Mouse (Mus musculus) left cerebral cortex, adult 9 months (tissue): ENCODE measurements around the gene Maip1.

Experiments
- DNase-seq, 2 experiments: peaks; one replicate each; pipeline ENCODE4 v3.0.0; 2022; ENCODE audit warnings: low spot score in 2 of 2

The Maip1 gene

DNA sequence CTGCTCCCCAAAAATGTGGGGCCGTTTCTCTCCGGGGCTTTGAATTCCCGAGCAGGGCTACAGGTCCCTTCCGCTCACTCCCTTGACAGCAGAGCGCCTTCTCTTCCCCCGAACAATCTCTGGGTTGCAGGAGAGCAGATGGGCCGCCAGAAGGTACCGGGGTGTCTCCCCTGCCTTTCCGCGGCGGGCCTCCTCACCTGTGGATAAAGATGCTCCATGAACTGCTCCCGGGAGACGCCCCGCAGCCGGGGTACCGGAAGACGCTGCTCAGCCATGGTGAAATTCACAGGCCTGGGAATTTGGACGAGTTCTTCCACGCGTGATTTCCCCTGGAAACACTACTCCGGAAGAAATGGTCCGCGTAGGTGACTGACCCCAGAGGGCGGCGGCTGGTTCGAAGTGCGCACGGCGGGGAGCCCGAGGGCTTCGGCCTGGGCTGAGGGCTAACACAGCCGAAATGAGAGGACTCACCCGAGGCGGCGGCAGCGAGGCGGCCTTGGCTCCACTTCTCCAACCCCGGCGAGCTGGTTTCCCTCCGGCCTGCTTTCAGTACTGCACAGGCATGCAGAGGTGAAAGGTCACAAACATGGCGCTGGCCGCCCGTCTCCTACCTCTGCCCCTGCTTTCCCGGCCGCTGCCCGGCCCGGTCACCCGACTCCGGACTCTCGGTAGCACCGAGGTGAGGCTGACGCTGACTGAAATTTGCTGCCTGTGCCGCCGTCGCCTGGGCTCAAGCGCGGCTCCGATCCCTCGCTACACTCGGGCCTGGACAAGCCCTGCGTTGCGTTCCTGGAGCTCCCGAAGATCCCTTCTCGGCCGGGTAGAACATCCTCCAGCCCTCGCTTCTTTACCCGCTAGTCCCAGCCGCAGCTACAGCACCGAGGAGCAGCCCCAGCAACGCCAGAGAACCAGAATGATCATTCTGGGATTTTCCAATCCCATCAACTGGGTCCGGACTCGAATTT lies at the start of gene Maip1, which contains the start of gene Tyw5:
Maip1 (plus strand) TSS at position 142 of the 965 bp plus-strand sequence.
Tyw5 (minus strand) TSS at position 915 of the 965 bp plus-strand sequence.
- DNase-seq: peak; percentile 62 to 78

DNA sequence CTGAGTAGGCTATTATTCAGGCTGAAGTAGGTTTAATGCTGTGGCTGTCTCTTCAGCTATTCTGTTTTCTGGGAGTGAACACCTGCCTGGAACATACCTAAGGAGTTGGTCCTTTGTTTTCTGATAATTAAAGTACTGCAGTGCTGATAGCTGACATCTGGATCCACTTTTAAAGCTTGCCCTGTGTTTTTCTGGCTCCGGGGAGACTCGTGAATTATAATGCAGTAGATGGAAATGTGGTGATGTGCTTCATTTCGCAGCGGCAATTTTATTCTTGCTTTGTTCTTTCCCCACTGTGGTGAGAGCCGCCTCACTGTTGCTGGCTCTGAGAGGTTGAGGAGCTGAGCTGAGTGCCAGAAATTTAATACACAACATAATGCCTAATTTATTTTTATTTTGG lies 47.6 kb upstream of the Maip1 start:
- DNase-seq: no peak

DNA sequence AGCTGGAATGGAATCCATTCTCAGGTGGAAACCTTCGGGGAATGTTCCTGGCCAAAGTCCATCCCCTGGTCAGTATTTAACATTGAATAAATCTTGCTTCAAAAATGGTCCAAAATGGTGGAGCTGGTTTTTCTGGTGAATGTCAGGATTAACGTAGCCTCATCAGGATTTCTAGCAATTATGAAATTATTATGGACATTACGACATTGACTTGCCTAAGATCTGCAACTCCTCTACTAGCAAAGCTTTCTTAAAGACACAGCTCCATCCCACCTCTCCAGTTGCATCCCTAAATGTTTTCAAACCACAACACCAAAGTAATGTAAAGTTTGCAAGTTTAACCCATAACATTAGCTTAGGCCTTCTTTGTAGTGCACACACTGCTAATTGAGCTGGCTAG lies 38.7 kb upstream of the Maip1 start:
- no peak for DNase-seq

DNA sequence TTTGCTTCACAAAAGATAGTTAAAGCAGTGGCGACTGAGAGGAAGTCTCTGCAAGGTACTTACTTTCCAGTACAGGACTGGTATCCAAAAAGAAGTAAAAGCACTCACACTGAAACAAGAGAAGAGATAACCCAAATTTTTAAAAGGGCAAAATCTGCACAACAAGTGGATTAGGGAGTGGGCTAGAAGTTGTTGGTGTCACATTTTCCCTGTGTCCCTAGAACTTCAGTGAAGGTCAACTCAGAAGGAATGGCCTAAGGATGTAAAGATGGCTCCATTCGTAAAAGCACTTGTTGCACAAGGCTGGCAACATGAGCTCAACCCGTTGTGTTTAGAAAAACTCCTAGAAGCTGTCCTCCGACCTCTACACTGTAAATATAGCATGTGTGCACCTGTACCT lies 37.0 kb upstream of the Maip1 start:
- DNase-seq: no peak

DNA sequence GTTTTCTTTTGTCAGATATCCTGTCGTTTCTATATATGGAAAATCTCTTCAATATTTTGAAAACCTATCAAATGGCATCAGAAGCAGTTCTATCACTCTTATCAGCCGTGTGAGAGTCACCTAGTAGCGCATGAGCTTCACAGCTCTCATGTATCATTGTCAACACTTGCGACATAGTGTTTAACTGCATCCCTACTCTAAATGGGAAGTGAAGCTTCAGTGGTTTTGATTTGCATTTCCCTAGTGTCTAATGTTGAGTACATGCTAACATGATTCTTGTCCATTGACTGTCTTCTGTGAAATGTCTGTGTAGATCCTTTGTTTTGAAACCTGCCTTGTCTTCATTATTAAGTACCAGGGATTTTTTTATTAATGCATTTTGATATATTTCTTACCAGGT lies 35.7 kb upstream of the Maip1 start:
- no peak for DNase-seq

DNA sequence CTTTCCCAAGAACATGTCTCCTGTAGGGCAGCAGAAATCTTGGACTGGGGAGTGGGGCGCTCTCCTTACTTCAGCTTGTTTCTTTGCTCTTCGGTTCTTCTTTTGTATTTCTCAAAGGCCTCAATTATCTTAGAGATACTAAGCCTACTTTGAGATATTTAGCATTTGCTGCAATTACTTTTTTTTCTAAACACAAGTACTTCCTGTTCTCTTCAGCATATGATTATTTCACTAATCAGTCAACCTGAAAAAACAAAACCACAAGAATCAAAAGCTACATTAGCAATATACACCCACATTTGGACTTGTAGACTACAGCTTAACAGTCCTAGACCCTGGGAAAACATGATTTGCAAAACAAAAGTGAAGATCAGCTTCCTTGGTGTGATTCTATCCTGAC lies 30.9 kb upstream of the Maip1 start:
- DNase-seq: no peak

DNA sequence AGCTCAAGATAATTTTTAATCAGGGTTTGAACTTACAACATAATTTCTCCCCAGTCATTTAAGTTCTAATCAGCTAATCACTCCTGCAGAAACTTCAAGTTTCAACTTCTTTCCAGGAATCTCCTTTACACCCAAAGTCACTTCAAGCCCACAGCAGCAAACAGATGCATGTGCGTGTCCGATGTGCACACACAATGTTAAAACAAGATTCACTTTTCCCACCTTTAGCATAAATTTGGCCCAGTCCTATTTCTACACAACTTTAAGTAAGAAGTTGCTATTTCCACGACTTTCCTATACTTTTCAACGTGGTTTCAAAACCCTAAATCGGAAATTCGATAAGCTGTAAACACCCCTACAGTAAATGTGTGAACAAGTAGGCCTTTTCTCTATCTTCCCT lies 29.3 kb upstream of the Maip1 start:
- DNase-seq: no peak

DNA sequence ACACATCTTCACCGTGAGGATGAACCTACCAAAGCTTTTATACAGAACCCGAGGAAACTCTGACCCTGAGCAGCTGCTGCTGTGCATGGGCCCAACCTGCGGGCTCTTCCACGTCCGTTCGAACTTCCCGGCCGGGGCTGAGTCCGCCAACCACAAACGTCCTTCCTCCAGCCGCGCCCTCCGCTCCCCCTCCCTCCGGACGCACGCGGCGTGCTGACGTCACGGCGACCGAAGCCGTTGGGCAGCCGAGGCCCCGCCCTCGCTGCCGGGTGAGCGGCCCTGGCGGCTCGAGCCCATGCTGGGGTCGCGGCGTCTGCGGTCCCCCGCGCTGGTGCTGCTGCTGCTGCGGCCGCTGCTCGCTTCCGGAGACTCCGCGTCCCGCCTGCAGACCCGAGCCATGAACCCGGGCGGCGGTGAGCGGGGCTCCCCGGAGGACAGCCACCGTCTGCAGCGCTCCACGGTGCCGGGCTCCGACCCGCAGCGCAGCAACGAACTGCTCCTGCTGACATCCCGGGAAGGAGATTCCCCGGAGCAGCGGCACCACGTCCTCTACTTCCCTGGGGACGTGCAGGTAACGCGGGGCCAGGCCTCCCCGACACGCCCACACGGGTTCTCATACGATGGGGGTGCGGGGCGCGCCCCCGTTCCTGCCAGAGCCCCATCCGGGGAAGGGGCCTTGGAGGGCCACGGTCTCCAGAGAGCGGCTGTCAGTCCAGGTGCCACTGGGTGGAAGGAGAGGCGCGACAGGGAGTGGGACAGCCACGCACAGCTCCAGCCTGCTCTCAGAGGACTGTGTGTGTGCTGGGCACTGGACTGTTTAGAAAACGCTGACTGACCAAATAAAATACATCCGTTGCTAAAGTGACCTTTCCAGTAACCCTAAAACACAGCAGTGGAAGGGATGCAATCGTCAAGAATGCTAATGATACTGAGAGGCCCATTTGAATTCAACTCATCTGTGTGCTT lies 28.5 kb upstream of the Maip1 start, which contains the start of gene 1700066M21Rik:
1700066M21Rik (plus strand) TSS at position 245 of the 966 bp plus-strand sequence.
- DNase-seq: peak; percentile 62 to 95

DNA sequence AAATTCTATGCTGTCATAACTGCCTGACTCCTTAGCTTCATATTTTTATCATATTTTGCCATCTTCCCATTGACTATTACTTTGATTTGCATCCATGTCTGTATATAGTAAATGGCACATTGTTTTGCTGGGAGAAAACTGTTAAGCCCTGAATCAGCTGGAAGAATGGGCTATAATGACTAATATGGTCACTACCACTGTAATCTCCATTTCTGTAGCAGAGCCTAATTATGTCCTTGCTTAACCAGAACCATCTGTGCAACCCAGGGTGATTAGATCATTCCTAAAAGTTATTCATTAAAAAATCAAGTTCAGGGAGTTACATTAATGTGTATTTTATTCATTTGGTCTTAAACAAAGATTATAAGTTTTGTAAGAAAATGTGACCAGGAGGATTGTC lies 19.6 kb upstream of the Maip1 start:
- DNase-seq: no peak

DNA sequence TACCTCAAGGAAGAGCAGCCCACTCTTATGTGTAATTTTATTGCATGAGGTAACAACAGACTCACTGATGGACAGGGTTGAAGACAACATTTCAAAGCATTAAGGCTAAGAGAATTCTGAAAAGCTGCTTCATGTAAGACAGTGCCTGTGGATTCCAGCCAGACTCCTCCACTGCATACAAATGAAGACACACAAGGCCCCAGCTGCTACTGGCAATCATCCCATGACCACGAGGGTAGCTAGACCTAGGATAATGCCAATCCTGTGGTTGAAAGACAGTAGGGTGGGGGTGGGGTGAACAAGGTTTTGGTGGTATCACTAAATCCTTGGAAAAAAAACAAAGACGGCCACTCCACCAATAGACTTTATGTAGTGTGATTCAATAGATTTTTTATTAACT lies 18.3 kb upstream of the Maip1 start:
- peak in 1 of 2 experiments; percentile 73 for DNase-seq

DNA sequence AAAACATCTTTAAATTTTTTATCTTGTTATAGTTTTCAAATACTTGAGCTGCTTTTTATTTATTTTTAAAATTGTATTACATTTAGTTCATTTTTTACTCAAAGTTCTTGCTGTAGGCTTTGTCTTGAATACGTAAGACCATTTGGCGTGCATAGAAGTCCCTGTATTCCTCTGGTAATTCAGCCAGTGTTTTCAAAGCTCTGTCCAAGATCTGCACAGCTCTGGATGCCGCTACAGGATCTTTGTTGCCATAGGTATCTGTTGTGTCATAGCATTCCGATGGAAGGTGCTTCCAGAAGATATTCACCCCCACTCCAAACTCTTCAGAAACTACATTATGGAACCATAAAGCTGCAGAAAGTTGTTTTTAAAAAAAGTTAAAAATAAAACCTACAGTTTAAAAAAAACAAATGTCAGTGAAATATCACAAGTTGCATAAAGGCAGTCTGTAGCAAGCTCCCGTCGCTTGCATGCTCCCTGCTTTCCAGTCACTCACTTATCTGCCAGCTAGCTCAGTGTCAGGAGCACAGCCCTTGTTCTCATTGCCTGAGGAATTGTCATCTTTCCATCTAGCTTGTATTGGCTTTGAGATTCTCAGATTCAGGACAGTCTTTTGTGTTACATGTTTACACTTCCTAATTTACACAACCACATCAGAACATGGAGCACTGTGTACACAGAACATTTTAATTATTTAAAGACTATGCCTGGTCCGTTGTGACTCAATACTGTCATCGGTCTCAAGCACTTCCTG lies 17.5 kb upstream of the Maip1 start:
- no peak for DNase-seq

DNA sequence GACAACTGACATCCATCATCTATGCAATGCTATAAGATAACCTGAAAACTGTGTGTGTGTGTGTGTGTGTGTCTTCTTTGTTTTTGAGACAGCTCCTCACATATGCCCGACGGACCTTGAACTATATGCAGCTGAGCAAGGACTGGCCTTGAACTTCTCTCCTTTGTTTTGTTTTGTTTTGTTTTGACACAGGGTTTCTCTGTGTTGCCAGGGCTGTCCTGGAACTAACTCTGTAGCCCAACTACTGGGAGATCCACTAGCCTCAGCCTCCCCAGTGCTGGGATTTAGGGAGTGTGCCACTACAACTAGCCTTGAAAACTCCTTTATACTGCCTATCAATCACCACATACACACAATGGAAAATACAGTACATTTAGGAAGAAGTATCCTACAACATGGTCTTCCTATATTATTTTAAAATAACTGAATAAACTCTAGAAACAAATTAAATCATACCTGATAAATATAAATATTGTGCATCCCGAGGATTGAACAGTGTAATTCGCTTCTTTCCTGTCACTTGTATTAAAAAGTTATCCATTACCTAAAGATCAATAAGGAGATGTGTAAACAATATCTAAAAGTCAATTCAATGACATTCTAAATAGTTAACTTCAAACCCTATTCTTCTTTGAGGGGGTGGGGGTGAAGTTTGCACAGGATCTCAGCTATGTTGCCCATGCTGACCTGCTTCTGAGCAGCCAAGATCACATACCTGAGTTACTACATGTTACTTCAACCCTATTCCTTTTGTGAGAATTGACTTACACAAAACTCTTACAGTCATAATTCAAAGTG lies 14.9 kb upstream of the Maip1 start:
- DNase-seq: no peak

DNA sequence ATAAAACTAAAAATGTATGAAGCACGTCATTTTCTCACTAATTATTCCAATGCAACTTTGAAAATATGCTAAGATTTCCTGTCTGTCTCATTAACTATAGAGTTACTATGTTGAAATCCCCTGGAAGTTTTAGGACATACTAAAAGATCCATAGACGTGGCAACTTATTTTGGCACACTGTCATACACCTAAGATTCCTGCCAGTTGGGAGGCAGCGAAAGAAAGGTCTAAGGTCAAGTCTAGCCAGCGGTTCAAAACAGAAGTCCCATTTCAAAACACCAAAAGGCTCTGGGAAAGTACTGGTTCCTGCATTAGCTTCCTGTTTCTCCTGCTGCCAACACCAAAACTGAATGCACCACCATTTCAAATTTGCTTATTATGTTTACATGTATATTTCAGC lies 13.7 kb upstream of the Maip1 start:
- DNase-seq: no peak

DNA sequence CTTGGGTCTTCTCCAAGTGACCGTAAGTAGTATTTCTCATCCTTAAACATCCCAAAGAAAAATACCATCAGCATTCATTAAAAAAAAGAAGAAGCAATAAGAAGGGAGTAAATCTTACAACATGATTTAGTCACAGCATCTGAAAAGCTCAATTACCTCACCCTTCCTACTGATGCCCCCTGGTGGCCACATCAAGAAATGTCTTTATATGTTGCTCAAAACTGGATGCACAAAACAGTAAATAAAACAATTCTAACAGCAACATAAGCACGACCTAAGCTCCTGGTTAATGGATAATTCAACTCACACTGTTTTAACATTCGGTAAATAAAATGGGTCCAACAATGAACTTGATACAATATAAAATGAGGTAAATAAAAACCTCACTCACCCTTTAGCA lies 12.1 kb upstream of the Maip1 start:
- DNase-seq: peak in 1 of 2 experiments; percentile 62

DNA sequence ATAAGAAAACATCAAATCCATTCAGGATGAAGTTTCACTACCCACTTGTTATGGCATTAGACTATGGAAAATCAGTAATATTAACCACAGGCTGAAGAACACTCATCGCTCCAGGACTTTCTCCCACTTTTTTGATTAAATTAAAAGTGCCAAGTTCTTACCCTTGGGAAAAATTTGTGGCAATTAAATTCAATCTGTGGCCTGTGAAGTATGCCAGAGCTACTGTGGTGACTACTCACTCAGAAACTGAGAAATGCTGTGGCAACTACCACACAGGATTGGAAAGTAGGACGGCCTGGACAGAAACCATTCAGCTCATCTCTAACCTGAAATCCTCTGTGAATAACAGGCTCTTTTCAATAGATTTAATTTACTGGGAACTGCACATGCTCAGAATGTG lies 5.8 kb upstream of the Maip1 start:
- DNase-seq: no peak

DNA sequence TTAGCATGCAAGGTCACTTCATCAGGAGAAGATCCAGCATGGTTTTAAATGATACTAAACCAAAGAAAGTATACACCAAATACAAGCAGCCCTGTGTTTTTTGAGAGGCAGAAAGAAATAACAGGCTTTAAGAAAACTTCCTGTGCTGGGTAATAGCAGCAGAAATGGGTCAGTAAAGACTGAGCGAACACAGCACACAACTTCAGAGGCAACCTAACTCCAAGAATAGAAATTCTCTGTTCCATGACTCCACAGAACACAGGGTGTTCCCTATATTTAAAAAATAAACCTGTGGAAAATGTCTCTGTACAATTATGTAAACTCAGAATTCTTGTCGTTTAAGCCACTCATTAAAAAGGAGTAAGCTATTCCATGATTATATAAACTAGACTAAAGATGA lies 5.3 kb upstream of the Maip1 start:
- no peak for DNase-seq

DNA sequence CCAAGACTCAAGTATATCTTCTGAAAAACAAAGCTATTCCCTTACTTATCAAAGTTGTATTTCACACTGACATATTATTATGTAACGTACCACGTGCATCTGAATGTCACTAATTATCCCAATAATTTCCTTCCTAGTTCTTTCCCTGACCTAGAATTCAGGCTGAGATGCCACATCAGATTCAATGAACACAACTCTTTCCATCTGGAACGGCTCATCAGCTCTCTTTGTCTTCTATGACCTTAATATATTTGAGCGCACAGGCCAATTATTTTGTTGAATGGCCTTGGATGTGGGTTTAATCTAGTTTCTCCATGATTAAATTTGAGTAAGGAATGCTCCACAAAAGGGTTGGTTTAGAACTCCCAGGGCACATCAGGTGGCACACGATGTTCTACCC lies 4.0 kb upstream of the Maip1 start:
- no peak for DNase-seq

DNA sequence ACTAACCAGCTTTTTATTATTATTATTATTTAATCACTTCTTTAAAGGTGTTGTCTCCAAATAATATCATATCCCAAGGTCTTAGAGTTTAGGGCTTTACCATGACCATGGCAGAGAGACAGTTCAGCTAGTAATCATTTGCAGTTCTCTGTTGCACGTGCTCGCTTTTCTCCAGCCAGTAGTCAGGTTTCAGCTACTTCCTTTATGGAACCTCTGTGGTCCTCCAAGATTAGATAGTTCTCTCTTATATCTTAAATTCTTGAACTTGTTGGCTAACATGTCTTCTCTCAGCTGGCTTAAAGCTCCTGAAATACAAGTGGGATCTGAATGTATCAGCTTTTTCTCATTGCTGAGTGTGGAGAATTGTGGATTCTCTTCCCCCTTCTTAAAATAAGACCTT lies 2.9 kb downstream of the Maip1 start:
- DNase-seq: no peak

DNA sequence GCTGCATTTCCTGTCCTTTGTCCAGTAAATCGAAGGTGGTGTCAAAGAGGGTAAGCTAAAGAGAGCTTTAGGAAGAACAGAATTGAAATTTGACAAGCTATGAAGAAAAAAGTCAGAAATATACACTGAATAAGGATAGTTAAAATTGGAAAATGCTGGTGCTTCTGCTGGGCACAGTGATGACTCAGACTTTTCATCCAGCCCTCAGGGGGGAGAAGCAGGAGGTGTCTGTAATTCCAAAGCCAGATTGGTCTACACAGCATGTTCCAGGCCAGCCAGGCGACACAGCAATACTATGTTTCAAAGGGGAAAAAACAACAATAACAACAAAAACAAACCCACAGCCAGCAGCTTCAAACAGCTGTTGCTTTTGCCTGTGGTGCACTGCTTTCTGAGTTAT lies 7.3 kb downstream of the Maip1 start:
- no peak for DNase-seq

DNA sequence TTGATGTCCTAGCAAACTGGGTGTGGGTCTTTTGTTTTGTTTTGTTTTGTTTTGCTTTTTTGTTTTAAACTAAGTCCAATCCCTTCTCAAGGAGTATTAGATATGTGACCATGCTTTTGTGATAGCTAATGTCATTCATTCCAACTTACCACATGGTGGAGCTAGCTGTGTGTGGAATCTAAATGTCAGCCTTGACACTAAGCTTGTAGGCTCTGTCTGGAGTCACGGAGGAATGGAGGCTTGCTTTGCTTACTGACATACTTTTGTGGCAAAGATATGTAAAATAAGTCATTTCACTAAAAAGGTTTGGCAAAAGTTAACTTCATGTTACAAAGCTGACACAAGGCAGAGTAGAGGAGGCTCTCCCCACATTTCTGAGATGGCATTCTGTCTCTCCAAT lies 17.6 kb downstream of the Maip1 start:
- DNase-seq: no peak
